Mouse (Mus musculus) fibroblast of lung, adult 2 months (primary cell): ENCODE measurements at regions not wholly inside any gene's neighbourhood (a gene's known extent, or its start where the extent isn't known, plus 50 kb on each side); places are given as distances from the start of the nearest gene placed in this dataset.

Experiments used
- DNase-seq: peaks from one replicate; pipeline ENCODE4 v3.0.0-alpha.2; 2011; ENCODE audit warnings: low read depth

DNA sequence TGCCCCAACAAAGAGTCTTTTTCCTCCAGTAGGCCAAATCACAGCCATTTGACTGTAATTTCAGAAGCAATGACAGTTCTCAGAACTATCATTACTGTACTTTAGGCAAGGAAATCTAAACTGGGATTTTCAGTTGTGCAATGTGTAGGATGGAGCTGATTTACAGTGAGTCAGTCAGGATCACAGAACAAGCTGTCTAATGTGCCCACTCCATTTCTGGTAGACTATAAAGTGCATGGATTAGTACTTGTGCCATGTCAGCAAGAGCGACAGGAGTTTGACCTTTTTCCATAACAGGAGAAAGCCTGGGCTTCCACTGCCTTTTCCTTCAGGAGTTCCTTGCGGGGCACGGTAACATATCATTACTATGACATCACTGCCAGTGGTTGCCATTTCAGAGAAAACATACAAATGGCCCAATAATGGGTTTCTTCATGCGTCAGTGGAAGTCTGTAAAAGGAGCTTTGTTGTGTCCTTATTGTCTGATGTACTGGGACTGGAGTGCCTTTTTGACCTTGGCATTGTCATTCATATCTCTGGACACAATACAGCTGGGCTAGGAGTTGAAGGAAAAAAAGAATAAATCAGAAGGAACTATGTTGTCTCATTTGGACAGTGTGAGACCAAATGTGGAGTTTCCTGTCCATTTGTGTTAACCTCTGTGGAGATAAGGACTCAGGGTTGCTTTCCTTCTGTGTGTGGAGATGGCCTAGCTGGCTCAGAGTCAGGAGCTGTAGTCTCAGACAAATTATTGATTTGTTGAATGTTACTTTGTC, 271.5 kb upstream of the BC052040 start:
- peak; percentile 18 for DNase-seq

DNA sequence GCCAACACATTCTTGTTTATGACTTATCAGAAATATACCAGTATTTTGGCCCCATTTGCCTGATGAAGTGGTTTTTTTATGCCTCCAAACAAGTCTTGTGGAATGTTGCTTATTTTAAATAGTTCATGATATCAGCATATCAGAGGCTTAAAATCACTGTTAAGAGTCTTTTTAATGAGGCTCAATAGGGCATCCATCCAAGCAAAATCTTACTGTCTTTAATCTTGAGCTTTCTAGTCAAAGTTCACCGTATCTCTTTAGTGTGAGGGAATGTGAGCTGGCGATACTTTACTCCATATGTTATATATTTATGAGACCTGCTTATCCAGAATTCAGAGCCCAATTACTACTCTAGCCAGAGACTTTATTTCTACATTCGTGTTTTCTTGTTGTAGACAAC, 263.0 kb upstream of the BC052040 start:
- no peak for DNase-seq

GRCm38 (mm10) chr2:115322582-115322981, 258.9 kb upstream of the BC052040 start:
- DNase-seq: no peak

GRCm38 (mm10) chr2:115326526-115326925, 255.0 kb upstream of the BC052040 start:
- no peak for DNase-seq

GRCm38 (mm10) chr2:115338178-115338577, 243.3 kb upstream of the BC052040 start:
- DNase-seq: no peak

GRCm38 (mm10) chr2:115339034-115339433, 242.5 kb upstream of the BC052040 start:
- DNase-seq: no peak

GRCm38 (mm10) chr2:115342360-115342759, 239.2 kb upstream of the BC052040 start:
- no peak for DNase-seq

- no peak for DNase-seq
These were observed 235.0 kb upstream of the BC052040 start for GRCm38 (mm10) chr2:115346551-115346950.

DNA sequence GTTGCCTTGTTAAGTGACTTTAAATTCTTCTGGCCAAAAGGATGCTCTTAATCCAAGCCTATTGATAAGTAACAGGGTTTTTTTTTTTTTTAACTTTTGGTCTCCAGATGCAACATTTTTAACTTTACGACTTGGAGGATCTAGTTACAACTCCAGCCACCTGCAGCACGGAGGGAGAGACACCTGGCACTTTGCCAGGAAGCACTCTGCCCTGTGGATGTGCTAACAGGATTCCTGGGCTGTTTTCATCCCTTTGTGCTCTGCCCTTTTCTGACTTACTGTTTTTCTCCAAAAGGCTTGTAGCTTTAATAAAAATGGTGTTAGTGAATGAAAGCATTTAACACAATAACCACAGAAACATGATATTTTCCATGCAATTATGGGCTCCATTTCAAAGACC, 233.3 kb upstream of the BC052040 start:
- DNase-seq: no peak

GRCm38 (mm10) chr2:115371072-115371471, 210.4 kb upstream of the BC052040 start:
- no peak for DNase-seq

DNA sequence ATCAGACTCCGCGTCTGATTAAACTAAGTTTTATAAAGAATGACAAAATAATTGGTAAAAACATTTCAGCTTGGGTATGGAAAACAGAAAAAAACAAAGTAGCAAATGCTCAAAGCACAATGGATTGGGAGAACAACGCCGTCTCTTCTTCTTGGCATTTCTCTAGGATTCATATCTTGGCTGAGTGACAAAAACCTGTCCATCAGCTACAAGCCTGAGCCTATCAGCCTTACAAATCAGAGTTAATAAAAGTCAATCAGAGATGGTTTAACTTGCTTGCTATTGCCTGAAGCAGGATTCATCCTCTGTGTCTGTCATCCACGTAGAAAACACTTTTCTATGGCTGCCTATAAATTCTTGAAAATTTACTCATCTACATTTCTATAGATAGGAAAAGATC, 206.2 kb upstream of the BC052040 start:
- DNase-seq: no peak

- DNase-seq: no peak
These were observed 196.9 kb upstream of the BC052040 start for GRCm38 (mm10) chr2:115384414-115385180.

- peak; percentile 51 for DNase-seq
These were observed 196.0 kb upstream of the BC052040 start for GRCm38 (mm10) chr2:115385207-115386168.

DNA sequence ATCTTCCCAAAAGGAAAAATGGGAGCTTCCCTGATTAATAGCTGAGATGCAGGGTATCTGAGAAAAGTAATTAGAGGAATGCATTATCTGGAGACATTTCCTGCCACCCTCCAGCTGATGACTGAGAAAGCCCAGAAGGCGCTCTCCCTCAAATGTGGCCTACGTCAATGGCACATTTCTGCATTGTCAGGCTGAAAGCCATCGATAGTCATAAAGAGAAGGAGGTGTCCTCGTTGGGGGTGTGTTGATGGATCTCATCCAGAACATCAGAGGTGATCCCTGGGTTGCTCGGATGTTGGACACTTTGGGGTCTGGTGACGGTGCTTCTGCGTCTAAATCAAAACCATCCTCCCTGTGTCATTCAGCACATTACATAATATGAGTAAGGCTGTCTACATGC, 189.9 kb upstream of the BC052040 start:
- DNase-seq: no peak

GRCm38 (mm10) chr2:115392082-115392762, 189.3 kb upstream of the BC052040 start:
- no peak for DNase-seq

GRCm38 (mm10) chr2:115394091-115394490, 187.4 kb upstream of the BC052040 start:
- DNase-seq: no peak

- no peak for DNase-seq
These were observed 183.0 kb upstream of the BC052040 start for GRCm38 (mm10) chr2:115398550-115398949.

- no peak for DNase-seq
These were observed 182.3 kb upstream of the BC052040 start for GRCm38 (mm10) chr2:115399107-115399740.

DNA sequence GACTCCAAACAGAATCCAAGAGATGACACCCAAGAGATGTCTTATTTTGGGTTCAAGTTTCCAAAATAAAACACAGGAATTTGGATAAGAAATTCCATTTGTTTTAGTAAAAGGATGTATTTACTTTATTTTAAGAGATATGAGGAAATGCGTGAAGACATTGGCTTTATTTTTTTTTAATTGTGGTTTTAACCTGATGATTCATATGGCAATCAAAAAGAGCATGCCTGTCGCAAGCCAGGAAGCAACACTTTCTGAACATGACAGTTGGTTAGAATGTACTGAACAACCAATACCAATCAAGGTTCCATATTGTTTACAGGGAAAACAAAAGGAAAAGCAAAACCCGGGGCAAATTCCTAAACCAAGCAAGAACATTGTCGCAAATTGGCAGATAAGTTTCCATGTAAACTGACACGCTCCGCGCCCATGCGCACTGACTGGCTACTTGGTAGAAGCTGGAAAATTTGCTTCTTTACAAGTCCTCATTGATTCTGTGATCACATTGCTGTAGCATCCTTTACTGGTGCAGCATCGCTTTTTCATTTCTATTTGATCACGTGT, 181.4 kb upstream of the BC052040 start:
- DNase-seq: no peak

GRCm38 (mm10) chr2:115402246-115402645, 179.3 kb upstream of the BC052040 start:
- DNase-seq: no peak

GRCm38 (mm10) chr2:115432476-115432875, 149.0 kb upstream of the BC052040 start:
- no peak for DNase-seq
